Mouse (Mus musculus) neural tube, embryonic 13.5 days (tissue): Measurements from ENCODE around the gene Card10. TPM values are rescaled to one million over a fixed set of nuclear protein-coding genes. Genes with fewer than 3 reads are reported as not detected.
A peak's percentile ranks its signal among the peaks of the same experiment; 100 is the strongest.

Source experiments
- ATAC-seq: fragments of 200-750 bp; cut with Nextera tagmentation; 2 replicates; pipeline ENCODE4 v1.8.0; 2017; ENCODE audit warnings: low read depth, mild to moderate bottlenecking, moderate TSS enrichment, moderate library complexity
- H3K27ac ChIP-seq: fragments of 300-500 bp; sonication (generic); replicated peaks from 2 replicates; pipeline ENCODE4 v1.5.1; 2015; ENCODE audit warnings: moderate library complexity, mild to moderate bottlenecking, inconsistent platforms
- H3K27me3 ChIP-seq: fragments of 300-500 bp; sonication (generic); 2 replicates; pipeline ENCODE4 v1.6.1; 2015; ENCODE audit warnings: mild to moderate bottlenecking, inconsistent platforms
- H3K36me3 ChIP-seq: fragments of 300-500 bp; sonication (generic); 2 replicates; pipeline ENCODE4 v1.6.1; 2015; ENCODE audit warnings: mild to moderate bottlenecking, inconsistent platforms
- H3K4me1 ChIP-seq: fragments of 300-500 bp; sonication (generic); replicated peaks from 2 replicates; pipeline ENCODE4 v1.6.1; 2015; ENCODE audit warnings: inconsistent platforms
- H3K4me2 ChIP-seq: fragments of 300-500 bp; sonication (generic); 2 replicates; pipeline ENCODE4 v1.6.1; 2015; ENCODE audit warnings: inconsistent platforms, mild to moderate bottlenecking, moderate library complexity
- H3K4me3 ChIP-seq: fragments of 300-500 bp; sonication (generic); 2 replicates; pipeline ENCODE4 v1.5.1; 2015; ENCODE audit warnings: mild to moderate bottlenecking, inconsistent platforms
- H3K9ac ChIP-seq: fragments of 300-500 bp; sonication (generic); 2 replicates; pipeline ENCODE4 v1.6.1; 2015; ENCODE audit warnings: moderate library complexity, mild to moderate bottlenecking, inconsistent platforms
- H3K9me3 ChIP-seq: fragments of 300-500 bp; sonication (generic); 2 replicates; pipeline ENCODE4 v1.6.1; 2016; ENCODE audit warnings: inconsistent platforms
- WGBS: fragments of 180-500 bp; shearing (Covaris S2); methylation state at CpG from one replicate; pipeline ENCODE4 v1.1.7; 2015; 5-methylcytosine and 5-hydroxymethylcytosine counted together
- polyA plus RNA-seq: library from polyadenylated mRNA; unstranded; fragments of >200 nt; fragmentation: Nextera tagmentation; extraction: Ambion mirVana; gene quantifications from 2 replicates; pipeline ENCODE4 v1.2.1, GENCODE M21; 2015

Gene Card10
- polyA plus RNA-seq, 1 experiment from 2014 or later, result 1.7 TPM

DNA sequence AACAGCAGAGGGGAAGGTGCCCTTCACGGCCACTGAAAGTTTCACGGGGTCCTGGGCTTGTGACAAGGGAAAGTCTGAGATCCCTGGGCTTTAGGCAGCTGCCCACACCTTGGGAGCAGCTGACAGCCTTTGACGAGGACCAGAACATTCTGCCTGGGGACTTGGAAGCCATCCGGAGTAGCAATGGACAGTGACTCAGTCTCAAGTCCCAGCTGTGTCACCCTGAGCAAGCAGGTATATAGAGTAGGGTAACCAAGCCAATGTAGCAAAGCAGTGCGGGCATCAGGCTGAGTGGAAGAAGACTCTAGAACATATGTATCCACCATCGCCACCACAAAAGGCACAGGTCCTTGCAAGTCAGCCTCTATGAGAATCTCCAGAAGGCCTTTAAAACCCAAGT is 65.7 kb downstream of the Card10 start:
- Histone ChIP-seq H3K27ac (peak overlapping the region; percentile 95), H3K9me3 (no peaks in the 10 kb centered on the region), H3K4me1 (peaks cover 39% of the 10 kb centered on the region), H3K36me3 (no peaks in the 10 kb centered on the region), H3K4me2 (no peak overlapping the region), H3K9ac (no peak overlapping the region), H3K4me3 (no peak overlapping the region), H3K27me3 (no peaks in the 10 kb centered on the region)
- no peak for ATAC-seq
- WGBS, result 55% methylated on average over 6 of the region's 6 CpGs

DNA sequence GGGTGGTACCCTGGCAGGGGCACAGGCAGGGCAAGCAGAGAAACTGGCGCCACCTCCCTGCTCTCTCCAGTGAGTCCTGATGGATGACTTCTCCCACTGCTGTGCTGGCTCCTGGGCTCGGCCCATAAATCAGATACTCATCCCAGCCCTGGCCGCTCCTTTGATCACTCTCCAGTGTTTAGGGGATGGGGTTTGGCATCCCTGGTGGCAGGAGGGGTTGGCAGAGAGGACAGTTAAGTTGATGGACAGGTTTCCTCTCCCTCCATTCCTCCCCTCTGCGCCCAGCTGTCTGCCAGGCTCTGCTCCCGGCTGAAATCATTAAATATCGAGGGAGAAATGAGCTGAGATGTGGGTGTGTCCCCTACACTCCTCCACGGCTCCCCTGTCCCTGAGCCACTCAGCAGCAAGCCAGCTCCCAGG is 66.2 kb downstream of the Card10 start:
- peak; percentile 83 for ATAC-seq
- Histone ChIP-seq H3K27me3 (no peaks in the 10 kb centered on the region), H3K9me3 (no peaks in the 10 kb centered on the region), H3K4me1 (peaks cover 40% of the 10 kb centered on the region), H3K27ac (peak overlapping the region; percentile 95), H3K4me2 (no peak overlapping the region), H3K9ac (peak overlapping the region; percentile 46), H3K36me3 (no peaks in the 10 kb centered on the region), H3K4me3 (no peak overlapping the region)
- 3% methylated on average over 7 of the region's 7 CpGs for WGBS

DNA sequence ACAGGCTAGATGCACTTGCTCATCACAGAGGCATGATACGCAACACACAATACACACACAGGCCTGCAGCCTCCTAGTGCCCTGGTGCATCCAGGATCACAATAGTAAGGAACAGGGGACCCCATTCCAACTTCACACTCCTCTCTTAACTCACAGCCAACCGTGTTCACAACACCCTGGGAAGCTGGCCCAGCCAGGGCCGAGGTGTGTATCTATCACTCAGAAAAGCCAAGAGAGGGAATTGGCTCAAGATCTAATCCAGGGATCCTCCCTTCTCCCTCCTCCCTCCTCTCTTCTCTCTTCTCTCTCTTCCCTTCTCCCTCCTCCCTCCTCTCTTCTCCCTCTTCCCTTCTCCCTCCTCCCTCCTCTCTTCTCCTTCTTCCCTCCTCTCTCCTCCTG is 66.7 kb downstream of the Card10 start:
- ATAC-seq, result peak; percentile 30
- Histone ChIP-seq H3K9ac (peak overlapping the region; percentile 46), H3K27ac (peak overlapping the region; percentile 95), H3K27me3 (no peaks in the 10 kb centered on the region), H3K4me1 (peaks cover 45% of the 10 kb centered on the region), H3K4me2 (peak overlapping the region; percentile 30; the same call in 1 of the 2 replicates), H3K9me3 (no peaks in the 10 kb centered on the region), H3K4me3 (no peak overlapping the region), H3K36me3 (no peaks in the 10 kb centered on the region)
- 50% methylated on average over 3 of the region's 3 CpGs for WGBS

- peak overlapping the region; percentile 46 for H3K9ac ChIP-seq
- 13% methylated on average over 17 of the region's 17 CpGs for WGBS
- H3K4me1 ChIP-seq, result peaks cover 49% of the 10 kb centered on the region
- H3K27ac ChIP-seq, result peak overlapping the region; percentile 95
- no peaks in the 10 kb centered on the region for H3K36me3 ChIP-seq
- H3K4me2 ChIP-seq, result peak overlapping the region; percentile 30
- H3K4me3 ChIP-seq, result no peak overlapping the region
- H3K27me3 ChIP-seq, result no peaks in the 10 kb centered on the region
- H3K9me3 ChIP-seq, result no peaks in the 10 kb centered on the region
- peak; percentile 89 for ATAC-seq
Observed at GRCm38 (mm10) chr15:78735431-78736180, 67.2 kb downstream of the Card10 start.

- Histone ChIP-seq H3K4me2 (no peak overlapping the region), H3K9me3 (no peaks in the 10 kb centered on the region), H3K4me3 (no peak overlapping the region), H3K4me1 (peaks cover 37% of the 10 kb centered on the region), H3K27ac (no peak overlapping the region), H3K9ac (no peak overlapping the region), H3K27me3 (no peaks in the 10 kb centered on the region), H3K36me3 (no peaks in the 10 kb centered on the region)
- 67% methylated on average over 4 of the region's 4 CpGs for WGBS
- ATAC-seq, result no peak
Observed at GRCm38 (mm10) chr15:78731830-78732229, 71.0 kb downstream of the Card10 start.

- Histone ChIP-seq H3K27me3 (no peaks in the 10 kb centered on the region), H3K4me3 (no peak overlapping the region), H3K4me1 (peaks cover 24% of the 10 kb centered on the region), H3K9ac (no peak overlapping the region), H3K4me2 (no peak overlapping the region), H3K9me3 (no peaks in the 10 kb centered on the region), H3K27ac (no peak overlapping the region), H3K36me3 (no peaks in the 10 kb centered on the region)
- 82% methylated on average over 12 of the region's 12 CpGs for WGBS
- ATAC-seq, result no peak
Observed at GRCm38 (mm10) chr15:78730315-78731049, 72.4 kb downstream of the Card10 start.

DNA sequence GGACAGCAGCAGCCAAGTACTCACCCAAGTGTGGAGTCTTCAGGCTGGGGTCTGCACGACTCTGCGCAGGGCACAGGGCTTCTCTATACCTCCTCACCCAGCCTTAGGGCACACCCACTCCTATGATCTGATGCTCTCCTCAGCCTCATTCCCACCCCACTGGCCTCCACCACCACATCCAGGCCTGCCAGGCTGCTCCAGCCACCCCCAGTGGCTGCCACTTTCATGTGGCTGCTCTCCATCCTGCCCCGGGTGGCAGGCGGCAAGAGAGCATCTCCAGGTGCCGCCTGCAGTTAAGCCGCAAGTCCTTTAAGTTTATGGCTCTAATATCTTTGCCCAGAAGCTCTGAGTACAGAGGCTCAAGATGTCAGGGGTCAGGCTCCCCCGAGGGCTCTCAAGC is 76.1 kb downstream of the Card10 start:
- Histone ChIP-seq H3K27me3 (no peaks in the 10 kb centered on the region; the same call in 1 of the 2 replicates), H3K36me3 (no peaks in the 10 kb centered on the region), H3K9ac (no peak overlapping the region), H3K4me1 (0 out of 2 replicates have a peak, but pooled peaks cover 9% of the 10 kb centered on the region), H3K27ac (no peak overlapping the region), H3K4me2 (no peak overlapping the region), H3K9me3 (no peaks in the 10 kb centered on the region), H3K4me3 (no peak overlapping the region)
- ATAC-seq, result no peak
- 53% methylated on average over 7 of the region's 7 CpGs for WGBS

Other genes with a start within 250 kb of the Card10 start
- 6.4 and 8.8 TPM in 2 replicates for gene Rac2, start 230.3 kb downstream of the Card10 start, polyA plus RNA-seq
- gene Cyth4, start 206.0 kb downstream of the Card10 start, polyA plus RNA-seq, result 7.3 and 7.7 TPM in 2 replicates
- gene Elfn2, start 84.3 kb downstream of the Card10 start, polyA plus RNA-seq, result 5.5 and 6.0 TPM in 2 replicates
- gene Mfng, start 29.6 kb downstream of the Card10 start, polyA plus RNA-seq, result 34.2 and 34.4 TPM in 2 replicates
- 11.5 and 13.7 TPM in 2 replicates for gene Cdc42ep1, start 39.6 kb upstream of the Card10 start, polyA plus RNA-seq
- not detected in 2 replicates for gene Lgals2, start 52.5 kb upstream of the Card10 start, polyA plus RNA-seq
- 44.0 and 51.0 TPM in 2 replicates for gene Gga1, start 74.1 kb upstream of the Card10 start, polyA plus RNA-seq
- 0.37 TPM in 1 of 2 replicates, not detected in the other for gene Gm49510, start 96.6 kb upstream of the Card10 start, polyA plus RNA-seq
- 6.2 and 6.8 TPM in 2 replicates for gene Sh3bp1, start 96.7 kb upstream of the Card10 start, polyA plus RNA-seq
- gene Pdxp, start 110.9 kb upstream of the Card10 start, polyA plus RNA-seq, result 46.3 and 53.6 TPM in 2 replicates
- gene Lgals1, start 123.7 kb upstream of the Card10 start, polyA plus RNA-seq, result 273 and 356 TPM in 2 replicates
- gene Nol12, start 131.9 kb upstream of the Card10 start, polyA plus RNA-seq, result 57.1 and 60.8 TPM in 2 replicates
- gene Triobp, start 144.7 kb upstream of the Card10 start, polyA plus RNA-seq, result 33.4 and 40.1 TPM in 2 replicates
- gene H1f0, start 225.4 kb upstream of the Card10 start, polyA plus RNA-seq, result 275 and 287 TPM in 2 replicates
- not detected in 2 replicates for gene Galr3, start 238.8 kb upstream of the Card10 start, polyA plus RNA-seq